Mouse (Mus musculus): ENCODE results near the gene Vps4b.

GRCm38 (mm10) chr1:106815265-106815664, 18.7 kb upstream of the Vps4b start:
- TF ChIP-seq CTCF (IDR thresholded peaks at IDR 0.05; ENCODE audit: low read depth) (no peak), EP300 (IDR thresholded peaks at IDR 0.05; ENCODE audit: low read depth) (no peak)

All from heart, postnatal 0 days (tissue).